Mouse (Mus musculus) heart, adult 2 months (tissue): ENCODE measurements around the gene Leng1. TPM values are rescaled to one million over a fixed set of nuclear protein-coding genes. Genes with fewer than 3 reads are reported as not detected.

ENCODE experiments used
- DNase-seq, 2 experiments: peaks; one replicate each; pipeline ENCODE4 v3.0.0; 2021
- H3K27ac ChIP-seq: fragments of 200-600 bp; 2 replicates; pipeline ENCODE4 v1.8.1; 2022
- H3K27me3 ChIP-seq: fragments of 200-500 bp; 2 replicates; pipeline ENCODE4 v1.6.1; 2012; ENCODE audit warnings: mild to moderate bottlenecking, low read length, inconsistent platforms, mixed read lengths; ENCODE audit not compliant: control insufficient read depth, insufficient read depth
- H3K36me3 ChIP-seq: fragments of 200-500 bp; 2 replicates; pipeline ENCODE4 v1.6.1; 2012; ENCODE audit warnings: low read length, inconsistent platforms; ENCODE audit not compliant: control insufficient read depth, insufficient read depth
- H3K4me1 ChIP-seq: fragments of 200-500 bp; 2 replicates; pipeline ENCODE4 v1.6.1; 2011; ENCODE audit warnings: low read length; ENCODE audit not compliant: control insufficient read depth, insufficient read depth
- H3K4me3 ChIP-seq: fragments of 200-600 bp; 2 replicates; pipeline ENCODE4 v1.8.1; 2022
- H3K79me2 ChIP-seq: fragments of 200-500 bp; replicated peaks from 2 replicates; pipeline ENCODE4 v1.6.1; 2012; ENCODE audit warnings: mild to moderate bottlenecking, inconsistent platforms, low read length, moderate library complexity, mixed read lengths; ENCODE audit not compliant: control insufficient read depth, insufficient read depth
- H3K9ac ChIP-seq: fragments of 200-500 bp; 2 replicates; pipeline ENCODE4 v1.6.1; 2012; ENCODE audit warnings: low read depth, mild to moderate bottlenecking, control low read depth, inconsistent platforms, low read length, mixed read lengths
- CTCF ChIP-seq: fragments of 200-600 bp; IDR thresholded peaks from 2 replicates; pipeline ENCODE4 v1.8.1; 2022; ENCODE audit warnings: antibody characterized with exemption, mild to moderate bottlenecking, moderate library complexity
- EP300 ChIP-seq: fragments of 200-500 bp; IDR thresholded peaks from 2 replicates; pipeline ENCODE4 v1.6.1; 2011; ENCODE audit warnings: low read depth, low read length, control low read depth; ENCODE audit not compliant: insufficient read depth
- POLR2A ChIP-seq: fragments of 200-500 bp; IDR thresholded peaks from 2 replicates; pipeline ENCODE4 v1.6.1; 2011; ENCODE audit warnings: mild to moderate bottlenecking, low read depth, low read length, control low read depth; ENCODE audit not compliant: insufficient read depth
- WGBS: fragments of 180-500 bp; shearing (Covaris S2); methylation state at CpG from one replicate; pipeline ENCODE4 v1.1.7; 2018; 5-methylcytosine and 5-hydroxymethylcytosine counted together
- intact Hi-C: fragments of 180-260 bp; cut with DNase I; formaldehyde crosslinking; loops from one replicate; pipeline ENCODE4 v1.15.1; 2025
- polyA plus RNA-seq: library from polyadenylated mRNA; depleted of rRNA; stranded (reverse); fragments of >200 nt; gene quantifications from 2 replicates; pipeline ENCODE4 v1.2.3, GENCODE M21; 2012
- total RNA-seq, 2 experiments: library from RNA; stranded (reverse); gene quantifications; 2 replicates each; pipeline ENCODE4 v1.2.3; 2021

Leng1 gene
- total and polyA plus RNA-seq, 3 experiments, result 4.8 to 12.8 (median 11.8) TPM

DNA sequence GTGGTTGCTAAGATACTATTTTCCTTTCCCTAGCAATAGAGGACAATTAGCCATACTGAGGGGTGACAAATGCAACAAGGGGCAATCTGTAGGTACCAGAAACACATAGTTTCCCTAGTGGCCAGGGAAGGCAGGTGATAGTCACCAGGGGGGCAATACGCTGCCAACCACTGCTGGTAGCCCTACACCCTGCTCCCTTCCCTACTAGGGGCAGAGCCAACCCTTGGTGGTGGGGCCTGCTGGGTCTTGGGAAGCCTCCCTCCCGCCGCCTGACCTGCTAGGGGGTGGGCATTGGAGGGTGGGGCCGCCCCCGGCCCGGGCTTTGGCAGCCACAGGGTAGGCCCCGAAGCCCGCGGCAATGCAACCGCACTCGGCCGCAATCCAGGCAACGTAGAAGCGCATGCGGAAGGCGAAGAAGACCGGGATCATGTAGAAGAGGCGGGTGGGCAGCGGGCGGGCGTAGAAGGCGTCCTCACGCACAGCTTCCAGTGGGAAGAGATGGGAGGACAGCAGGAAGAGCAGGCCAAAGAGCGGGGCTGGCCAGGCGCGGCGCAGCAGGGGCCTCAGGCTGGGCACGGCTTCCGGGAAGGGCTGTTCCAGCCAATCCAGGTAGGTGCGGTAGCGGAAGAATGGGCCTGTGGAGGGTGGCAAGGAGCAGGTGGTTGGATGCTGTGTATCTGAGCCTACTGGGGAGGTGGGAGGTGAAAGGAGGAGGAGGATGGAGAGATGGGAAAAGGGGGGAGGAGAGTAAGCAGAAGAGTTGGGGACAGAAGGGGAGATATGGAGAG is 20.0 kb upstream of the Leng1 start:
- Histone ChIP-seq H3K27ac (no peak overlapping the region), H3K4me3 (no peak overlapping the region), H3K79me2 (no peaks in the 10 kb centered on the region), H3K9ac (no peak overlapping the region), H3K4me1 (no peaks in the 10 kb centered on the region), H3K36me3 (no peaks in the 10 kb centered on the region), H3K27me3 (no peaks in the 10 kb centered on the region)
- intact Hi-C loops, result no loop called here
- no peak for TF ChIP-seq EP300
- no peak for TF ChIP-seq POLR2A
- no peak for TF ChIP-seq CTCF
- 90% methylated on average over 31 of the region's 31 CpGs for WGBS
- no peak for DNase-seq

DNA sequence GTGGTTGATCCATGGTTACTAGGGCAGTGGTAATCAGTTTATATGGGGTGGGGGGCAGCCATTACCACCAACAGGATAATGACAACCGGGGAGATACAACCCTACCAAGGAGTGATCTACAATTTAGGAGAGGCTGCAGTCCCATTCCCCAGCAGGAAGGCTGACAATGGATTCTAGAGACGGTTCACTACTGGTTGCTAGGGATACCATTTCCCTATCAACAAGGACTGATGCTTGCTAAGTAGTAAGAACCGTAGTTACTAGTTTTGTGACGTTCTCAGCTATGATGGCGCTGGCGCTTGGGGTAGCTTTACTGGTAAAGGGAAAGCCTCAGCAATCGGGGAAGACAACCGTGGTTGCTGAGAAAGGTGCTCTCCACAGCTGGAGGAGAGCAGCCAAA is 19.1 kb upstream of the Leng1 start:
- WGBS, result 88% methylated on average over 8 of the region's 8 CpGs
- TF ChIP-seq POLR2A, result no peak
- intact Hi-C loops, result no loop called here
- no peaks in the 10 kb centered on the region for H3K4me1 ChIP-seq
- H3K27me3 ChIP-seq, result no peaks in the 10 kb centered on the region
- no peaks in the 10 kb centered on the region for H3K79me2 ChIP-seq
- H3K4me3 ChIP-seq, result no peak overlapping the region
- H3K9ac ChIP-seq, result no peak overlapping the region
- DNase-seq, result no peak
- no peaks in the 10 kb centered on the region for H3K36me3 ChIP-seq
- no peak overlapping the region for H3K27ac ChIP-seq

DNA sequence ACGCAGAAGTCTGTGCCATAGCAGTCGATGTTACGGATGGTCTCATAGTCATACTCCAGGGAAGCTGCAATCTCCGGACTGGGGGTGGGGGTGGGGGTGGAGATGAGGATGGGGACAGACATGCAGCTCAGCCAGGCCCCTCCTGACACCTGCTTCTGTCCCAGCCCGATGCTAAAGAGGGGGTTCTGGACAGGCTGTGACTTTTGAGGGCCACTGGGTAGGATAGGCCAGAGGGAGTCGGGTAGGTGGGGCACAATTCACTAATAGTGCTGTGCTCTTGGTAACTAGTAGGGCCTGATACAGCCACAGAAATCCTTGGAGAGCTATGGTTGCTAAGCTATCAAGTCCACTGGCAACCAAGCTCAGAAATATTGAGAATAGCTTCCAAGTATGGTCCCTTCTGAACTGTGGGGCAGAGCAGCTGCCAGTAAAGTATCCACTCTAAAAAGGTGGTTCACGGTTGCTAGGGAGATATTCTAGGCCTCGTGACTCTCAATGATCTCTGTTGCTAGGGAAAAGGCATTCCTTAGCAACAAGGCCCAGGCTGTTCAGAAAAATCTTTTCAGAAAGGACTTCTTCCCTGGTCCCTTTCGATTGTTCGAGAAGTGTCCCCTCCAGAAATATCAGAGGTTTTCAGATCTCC is 18.4 kb upstream of the Leng1 start:
- no peak overlapping the region for H3K27ac ChIP-seq
- intact Hi-C loops, result no loop called here
- H3K79me2 ChIP-seq, result no peaks in the 10 kb centered on the region
- no peak overlapping the region for H3K4me3 ChIP-seq
- H3K9ac ChIP-seq, result no peak overlapping the region
- no peak for DNase-seq
- TF ChIP-seq EP300 (no peak), CTCF (no peak), POLR2A (no peak)
- no peaks in the 10 kb centered on the region for H3K27me3 ChIP-seq
- 87% methylated on average over 10 of the region's 10 CpGs for WGBS
- H3K36me3 ChIP-seq, result no peaks in the 10 kb centered on the region
- no peaks in the 10 kb centered on the region for H3K4me1 ChIP-seq

DNA sequence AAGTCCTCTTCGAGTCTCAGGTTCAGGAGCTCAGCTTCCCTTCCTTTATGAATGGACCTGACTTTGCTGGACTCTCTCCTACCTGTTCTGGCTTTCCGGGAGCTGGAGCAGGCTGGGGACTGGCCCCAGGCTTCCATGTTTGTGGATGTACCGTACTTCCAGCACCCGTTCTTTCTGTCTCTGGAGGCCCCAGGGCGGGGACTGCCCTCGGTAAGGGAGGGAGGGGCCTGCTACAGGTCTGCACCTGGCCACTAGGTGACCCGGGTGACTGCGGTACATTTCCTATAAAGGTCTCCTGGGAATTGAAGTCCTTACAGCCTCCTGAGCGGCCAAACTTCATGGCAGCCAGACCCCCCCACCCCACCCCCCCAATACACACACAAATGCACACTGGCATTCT is 11.7 kb upstream of the Leng1 start, which contains the start of gene Tmc4:
TSS of gene Tmc4 (minus strand) at position 212 of the 400 bp plus-strand sequence.
- H3K9ac ChIP-seq, result no peak within 1 kb of the TSS
- WGBS, result 60% methylated on average over 9 of the region's 9 CpGs
- intact Hi-C loops, result loop anchor here (5.0 kb wide), 1 partner anchor 70 kb away; no protein-coding TSS in a partner anchor

DNA sequence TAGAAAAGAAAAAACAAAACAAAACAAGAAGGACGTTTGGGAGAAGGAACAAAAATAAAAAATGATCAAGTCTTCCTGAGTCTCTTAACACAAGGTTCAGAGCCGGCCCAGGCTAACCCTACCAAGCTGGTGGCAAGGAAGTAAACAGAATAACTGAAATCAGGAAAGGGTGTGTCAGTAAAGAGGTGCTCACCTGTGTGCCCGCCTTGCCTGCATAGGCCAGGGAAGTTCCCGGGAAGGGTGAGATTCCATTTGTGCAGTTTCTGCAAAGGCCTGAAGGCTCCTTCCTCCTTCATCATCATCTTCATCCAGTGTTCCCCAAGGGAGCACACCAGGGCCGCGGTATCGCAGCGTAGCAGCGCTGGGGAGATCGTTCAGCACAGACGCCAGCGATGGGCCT is 10.7 kb upstream of the Leng1 start:
- H3K9ac ChIP-seq, result no peak overlapping the region
- no peak for DNase-seq
- H3K4me1 ChIP-seq, result no peaks in the 10 kb centered on the region
- H3K36me3 ChIP-seq, result no peaks in the 10 kb centered on the region
- no peak overlapping the region for H3K27ac ChIP-seq
- no peak for TF ChIP-seq CTCF
- TF ChIP-seq POLR2A, result no peak
- no peak for TF ChIP-seq EP300
- 84% methylated on average over 12 of the region's 12 CpGs for WGBS
- intact Hi-C loops, result loop anchor here (5.0 kb wide), 1 partner anchor 69 kb away; no protein-coding TSS in a partner anchor
- no peaks in the 10 kb centered on the region for H3K27me3 ChIP-seq
- no peak overlapping the region for H3K4me3 ChIP-seq
- H3K79me2 ChIP-seq, result no peaks in the 10 kb centered on the region

More for the DNA sequence above, 11.7 kb upstream of the Leng1 start, which contains the start of gene Tmc4:
- Histone ChIP-seq H3K4me3 (no peak within 1 kb of the TSS), H3K79me2 (no peaks in the 10 kb centered on the region), H3K27me3 (no peaks in the 10 kb centered on the region), H3K36me3 (no peaks in the 10 kb centered on the region), H3K4me1 (no peaks in the 10 kb centered on the region), H3K27ac (no peak within 1 kb of the TSS)
- TF ChIP-seq POLR2A (no peak), EP300 (no peak), CTCF (no peak)
- no peak for DNase-seq

DNA sequence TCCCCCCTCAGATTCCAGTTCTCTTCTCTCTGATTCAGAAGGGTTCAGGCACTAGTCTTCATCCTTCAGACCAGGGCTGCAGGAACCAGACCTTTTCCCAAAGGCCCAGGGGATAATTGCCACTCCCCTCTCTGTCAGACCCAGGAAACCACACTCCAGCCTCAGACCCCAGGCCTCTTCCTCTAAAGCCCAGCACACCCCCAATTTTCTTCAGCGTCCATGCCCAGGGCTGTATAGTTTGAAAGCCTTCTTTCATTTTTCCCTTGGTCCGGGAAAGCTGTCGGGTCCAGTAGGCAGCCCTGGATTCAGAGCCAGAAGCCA is 9.5 kb upstream of the Leng1 start:
- Histone ChIP-seq H3K4me1 (no peaks in the 10 kb centered on the region), H3K27me3 (no peaks in the 10 kb centered on the region), H3K27ac (no peak overlapping the region), H3K79me2 (no peaks in the 10 kb centered on the region), H3K4me3 (no peak overlapping the region), H3K9ac (no peak overlapping the region), H3K36me3 (no peaks in the 10 kb centered on the region)
- DNase-seq, result no peak
- 80% methylated on average over 3 of the region's 3 CpGs for WGBS
- intact Hi-C loops, result loop anchor here (5.0 kb wide), 1 partner anchor 68 kb away; no protein-coding TSS in a partner anchor
- TF ChIP-seq POLR2A (no peak), EP300 (no peak), CTCF (no peak)
